Mouse (Mus musculus) CD4-positive naive resting alpha-beta T cell, adult 76 days (primary cell): ENCODE data around the gene B4galnt1. TPM values are rescaled to one million over a fixed set of nuclear protein-coding genes. Genes with fewer than 3 reads are reported as not detected.

Experiments
- total RNA-seq: library from RNA; stranded (reverse); gene quantifications from one replicate; pipeline ENCODE4 v1.2.4, GENCODE M21; 2023

Gene B4galnt1
- total RNA-seq = 563 TPM

DNA sequence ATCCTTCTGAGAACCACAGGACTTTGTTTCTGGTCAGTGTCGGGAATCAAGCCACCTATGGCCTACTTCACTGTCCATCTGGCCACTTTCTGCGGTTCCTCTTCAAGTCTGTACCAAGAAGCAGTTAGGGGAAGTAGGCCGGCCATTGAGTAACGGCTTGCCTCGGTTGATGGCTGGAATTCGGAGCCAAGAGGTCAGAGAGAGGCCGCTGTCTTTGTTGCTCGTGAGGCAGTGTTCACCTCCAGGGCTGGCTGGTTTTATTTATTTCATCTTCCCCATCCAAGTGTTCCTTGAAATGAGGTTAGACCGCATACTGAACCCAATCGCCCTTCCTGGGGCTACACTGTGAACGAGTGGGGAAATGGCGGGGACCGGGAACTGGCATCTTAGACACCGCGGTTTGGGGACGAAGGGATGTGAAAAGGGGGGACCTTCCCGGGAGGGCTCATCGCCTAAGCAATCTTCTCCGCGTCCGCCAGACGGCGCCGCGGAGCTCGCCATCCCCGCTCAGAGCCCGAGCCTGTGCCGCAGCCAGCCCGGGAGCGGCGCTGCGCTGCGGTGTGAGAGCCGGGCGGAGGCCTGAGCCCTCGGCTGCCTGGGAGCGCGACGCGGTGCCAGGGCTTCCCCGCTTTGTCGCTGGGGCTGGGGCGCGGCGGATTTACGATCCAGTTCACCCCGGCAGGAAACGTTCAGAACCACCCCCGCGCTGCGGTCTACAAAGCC lies at the start of gene B4galnt1:
Gene B4galnt1 (plus strand): TSS at position 595 of the 723 bp plus-strand sequence.

GRCm38 (mm10) chr10:127121066-127121477 lies 44.0 kb upstream of the B4galnt1 start, which contains the start of gene Os9:
TSS of gene Os9 (minus strand) at chr10:127121131.

GRCm38 (mm10) chr10:127179871-127180694 lies 15.1 kb downstream of the B4galnt1 start, which contains the start of gene Slc26a10:
TSS of gene Slc26a10 (minus strand) at chr10:127180645.

DNA sequence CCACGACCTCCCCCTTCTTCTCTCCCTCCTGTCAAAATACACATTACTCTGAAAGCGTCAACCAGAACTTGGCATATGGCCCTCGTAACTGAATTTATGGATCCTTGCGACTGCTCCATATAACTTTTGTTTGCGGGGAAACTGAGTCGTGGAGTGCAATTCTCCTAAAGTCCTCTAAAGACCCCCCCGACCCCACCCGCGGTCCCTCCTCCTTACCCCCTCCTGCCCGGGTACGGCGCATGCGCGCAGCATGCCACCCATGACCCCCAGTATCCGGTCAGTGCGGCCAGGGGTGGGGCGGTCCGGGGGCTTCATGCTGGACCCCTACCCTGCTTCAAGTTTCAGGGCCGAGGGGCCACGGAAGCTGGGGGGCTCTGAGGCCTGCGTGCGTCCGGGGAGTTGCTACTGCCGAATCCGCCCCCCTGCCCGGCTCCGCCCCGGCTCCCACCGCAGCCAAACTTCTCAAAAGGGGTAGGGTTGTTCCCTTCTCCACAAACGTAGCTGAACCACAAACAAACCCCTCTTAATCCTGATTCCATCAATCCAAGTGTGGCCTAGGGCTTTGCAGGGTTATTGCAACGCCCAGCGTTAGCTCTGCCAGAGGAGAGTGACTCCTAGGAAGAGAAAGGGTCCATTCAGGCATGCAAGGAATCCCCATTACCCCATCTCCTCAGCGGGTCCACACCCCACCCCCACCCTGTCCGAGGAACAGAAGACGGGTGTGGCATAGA lies 24.8 kb downstream of the B4galnt1 start, which contains the start of gene Arhgef25:
Gene Arhgef25 (minus strand): TSS at position 433 of the 731 bp plus-strand sequence.

DNA sequence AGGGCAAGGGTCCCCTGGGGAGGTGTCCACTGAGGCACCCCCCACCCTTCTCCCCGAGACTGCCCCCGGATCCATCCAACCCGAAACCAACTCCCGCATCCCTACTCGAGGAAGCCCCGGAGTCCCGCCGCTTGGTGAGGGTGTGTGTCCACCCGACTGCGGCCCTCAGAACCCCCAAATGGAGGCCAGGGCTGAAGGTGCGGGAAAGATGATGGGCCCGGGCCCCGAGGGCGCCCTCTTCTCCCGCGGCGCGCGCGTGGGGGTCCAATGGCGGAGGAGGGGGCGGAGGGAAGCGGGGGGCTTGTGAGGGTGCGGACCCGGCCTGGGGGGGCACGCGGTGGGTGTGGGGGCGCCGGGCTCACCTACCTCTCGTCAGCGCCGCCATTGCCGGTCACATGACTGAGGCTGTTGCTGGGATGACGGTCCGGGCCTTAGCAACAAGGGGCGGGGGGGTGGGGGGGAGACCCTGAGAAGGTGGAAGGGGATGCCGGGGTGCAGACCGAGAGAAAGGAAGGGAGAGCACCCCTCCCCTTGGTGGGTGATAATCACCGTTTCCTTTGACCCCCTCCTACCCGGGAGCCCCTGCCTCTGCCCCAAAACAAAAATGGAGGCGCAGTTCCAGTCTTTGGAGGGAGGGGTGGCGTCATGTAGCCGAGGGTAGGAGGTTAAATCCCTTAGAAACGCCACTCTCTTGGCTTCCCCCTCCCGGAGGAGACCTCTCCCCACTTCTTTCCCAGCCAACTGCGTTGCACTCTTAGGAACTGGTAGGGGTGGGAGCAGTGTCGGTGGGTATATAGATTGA lies 30.5 kb downstream of the B4galnt1 start, which contains the start of gene Dtx3:
Gene Dtx3 (minus strand): TSS at position 401 of the 802 bp plus-strand sequence.

GRCm38 (mm10) chr10:127211414-127211854 lies 46.4 kb downstream of the B4galnt1 start, which contains the start of gene Pip4k2c:
TSS of gene Pip4k2c (minus strand) at chr10:127211585.

Other genes with a start within 250 kb of the B4galnt1 start
- 104 TPM for gene Ctdsp2, start 186.5 kb upstream of the B4galnt1 start, total RNA-seq
- gene Avil, start 164.5 kb upstream of the B4galnt1 start, total RNA-seq = 2.0 TPM
- gene Tsfm, start 134.4 kb upstream of the B4galnt1 start, total RNA-seq = 13.5 TPM
- gene Mettl1, start 123.8 kb upstream of the B4galnt1 start, total RNA-seq = 22.7 TPM
- 0.53 TPM for gene Eef1akmt3, start 123.7 kb upstream of the B4galnt1 start, total RNA-seq
- gene Cyp27b1, start 117.0 kb upstream of the B4galnt1 start, total RNA-seq = 0.67 TPM
- 4.1 TPM for gene March9, start 105.0 kb upstream of the B4galnt1 start, total RNA-seq
- 99.5 TPM for gene Cdk4, start 101.7 kb upstream of the B4galnt1 start, total RNA-seq
- 9.4 TPM for gene Tspan31, start 95.0 kb upstream of the B4galnt1 start, total RNA-seq
- 142 TPM for gene Agap2, start 89.9 kb upstream of the B4galnt1 start, total RNA-seq
- 91.1 TPM for gene Os9, start 44.1 kb upstream of the B4galnt1 start, total RNA-seq
- gene Slc26a10, start 15.4 kb downstream of the B4galnt1 start, total RNA-seq = not detected
- not detected for gene Arhgef25, start 24.9 kb downstream of the B4galnt1 start, total RNA-seq
- 59.7 TPM for gene Dtx3, start 30.5 kb downstream of the B4galnt1 start, total RNA-seq
- gene Pip4k2c, start 46.4 kb downstream of the B4galnt1 start, total RNA-seq = 43.6 TPM
- 0.12 TPM for gene Kif5a, start 98.1 kb downstream of the B4galnt1 start, total RNA-seq
- gene Dctn2, start 101.1 kb downstream of the B4galnt1 start, total RNA-seq = 115 TPM
- 103 TPM for gene Mbd6, start 123.8 kb downstream of the B4galnt1 start, total RNA-seq
- gene Mars, start 146.6 kb downstream of the B4galnt1 start, total RNA-seq = 48.5 TPM
- 257 TPM for gene Arhgap9, start 156.7 kb downstream of the B4galnt1 start, total RNA-seq
- 0.15 TPM for gene Gli1, start 176.7 kb downstream of the B4galnt1 start, total RNA-seq
- gene Inhbe, start 189.2 kb downstream of the B4galnt1 start, total RNA-seq = not detected
- gene Inhbc, start 205.2 kb downstream of the B4galnt1 start, total RNA-seq = 0.29 TPM
- 109 TPM for gene R3hdm2, start 215.1 kb downstream of the B4galnt1 start, total RNA-seq